Mouse (Mus musculus) gastrocnemius, postnatal 14 days (tissue): ENCODE data around the gene 1700123O20Rik. TPM values are rescaled to one million over a fixed set of nuclear protein-coding genes. Genes with fewer than 3 reads are reported as not detected.

Experiments
- DNase-seq: peaks from one replicate; pipeline ENCODE4 v3.0.0; 2021; ENCODE audit warnings: mixed read lengths
- intact Hi-C: fragments of 180-260 bp; cut with DNase I; formaldehyde crosslinking; loops from one replicate; pipeline ENCODE4 v1.15.1; 2025; ENCODE audit warnings: low total_unique reads
- total RNA-seq, 2 experiments: library from RNA; stranded (reverse); gene quantifications; 2 replicates each; pipeline ENCODE4 v1.2.3; 2021

The 1700123O20Rik gene
- total RNA-seq, 2 experiments from 2014 or later: 10.1 to 11.8 TPM

DNA sequence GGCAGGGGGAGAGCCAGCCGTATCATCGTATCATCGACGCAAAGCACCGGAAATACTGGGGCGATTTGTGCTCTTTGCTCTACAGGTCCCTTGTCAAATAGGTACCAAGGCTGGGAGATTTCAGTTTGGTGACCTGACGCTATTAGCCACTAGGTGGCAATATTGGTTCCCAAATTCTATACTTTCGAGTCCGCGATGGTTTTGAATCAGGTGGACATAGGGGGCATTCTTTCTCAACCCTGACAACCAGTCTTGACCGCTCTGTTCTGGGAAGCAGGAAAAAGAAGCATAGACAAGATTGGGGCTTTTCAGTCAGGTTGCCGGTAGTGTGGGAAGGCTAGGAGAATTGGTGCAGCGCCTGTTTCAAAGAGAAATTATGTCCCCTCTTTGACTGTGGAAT is 28.1 kb downstream of the 1700123O20Rik start:
- intact Hi-C loops: loop anchor here (2.0 to 5.0 kb wide), 2 partner anchors 73 to 113 kb away; no protein-coding TSS in a partner anchor
- DNase-seq: no peak

DNA sequence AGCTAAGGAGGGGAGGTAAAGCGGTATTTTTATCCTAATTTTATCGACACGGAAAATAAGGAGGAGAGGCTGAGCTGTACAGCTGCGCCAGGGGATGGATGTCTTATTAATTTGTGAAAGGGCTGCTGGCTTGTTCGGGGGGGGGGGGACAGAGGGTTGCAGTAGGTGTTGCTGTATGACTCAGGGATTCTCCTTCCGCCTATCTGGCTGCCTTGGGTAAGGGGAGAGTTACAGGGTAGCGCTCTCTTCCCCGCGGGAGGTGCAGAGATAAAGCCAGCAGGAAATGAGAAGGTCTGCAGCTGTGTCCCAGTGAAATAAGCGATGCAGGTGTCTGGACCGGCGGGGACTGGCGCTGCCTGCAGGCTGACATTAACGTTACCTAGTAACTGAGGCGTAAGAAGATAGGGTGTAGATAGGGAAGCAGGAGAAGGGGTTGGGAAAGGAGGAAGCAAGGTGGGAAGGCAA is 28.6 kb downstream of the 1700123O20Rik start:
- intact Hi-C loops: loop anchor here (2.0 to 5.0 kb wide), 2 partner anchors 72 to 113 kb away; no protein-coding TSS in a partner anchor
- no peak for DNase-seq

DNA sequence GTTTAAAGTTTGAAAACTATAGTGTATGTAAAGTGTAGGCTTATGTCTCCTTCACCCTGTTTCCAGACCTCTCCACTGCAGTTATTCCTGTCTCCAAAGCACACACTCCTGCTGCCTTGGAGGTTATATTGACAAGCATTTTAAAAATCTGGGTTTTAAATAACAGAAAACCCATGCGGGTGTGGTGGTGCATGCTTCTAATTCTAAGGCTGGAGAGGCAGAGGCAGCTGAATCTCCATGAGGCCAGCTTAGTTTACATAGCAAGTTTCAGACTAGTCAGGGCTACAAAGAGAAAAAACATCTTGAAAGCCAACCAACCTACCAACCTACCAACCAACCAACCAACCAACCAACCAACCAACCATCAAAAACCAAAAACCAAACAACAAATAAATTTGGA is 29.4 kb downstream of the 1700123O20Rik start:
- intact Hi-C loops: loop anchor here (2.0 kb wide), 1 partner anchor 71 kb away; no protein-coding TSS in a partner anchor
- DNase-seq: no peak

GRCm38 (mm10) chr14:54720041-54720440 is 34.0 kb downstream of the 1700123O20Rik start:
- no peak for DNase-seq
- intact Hi-C loops: no loop called here

- peak; percentile 45 for DNase-seq
- intact Hi-C loops: no loop called here
Measured at GRCm38 (mm10) chr14:54720654-54721350, 34.8 kb downstream of the 1700123O20Rik start.

GRCm38 (mm10) chr14:54721711-54722110 is 35.7 kb downstream of the 1700123O20Rik start:
- intact Hi-C loops: no loop called here
- no peak for DNase-seq

- no peak for DNase-seq
- intact Hi-C loops: no loop called here
Measured at GRCm38 (mm10) chr14:54724049-54724448, 38.0 kb downstream of the 1700123O20Rik start.

- DNase-seq: no peak
- intact Hi-C loops: no loop called here
Measured at GRCm38 (mm10) chr14:54727565-54727964, 41.5 kb downstream of the 1700123O20Rik start.

DNA sequence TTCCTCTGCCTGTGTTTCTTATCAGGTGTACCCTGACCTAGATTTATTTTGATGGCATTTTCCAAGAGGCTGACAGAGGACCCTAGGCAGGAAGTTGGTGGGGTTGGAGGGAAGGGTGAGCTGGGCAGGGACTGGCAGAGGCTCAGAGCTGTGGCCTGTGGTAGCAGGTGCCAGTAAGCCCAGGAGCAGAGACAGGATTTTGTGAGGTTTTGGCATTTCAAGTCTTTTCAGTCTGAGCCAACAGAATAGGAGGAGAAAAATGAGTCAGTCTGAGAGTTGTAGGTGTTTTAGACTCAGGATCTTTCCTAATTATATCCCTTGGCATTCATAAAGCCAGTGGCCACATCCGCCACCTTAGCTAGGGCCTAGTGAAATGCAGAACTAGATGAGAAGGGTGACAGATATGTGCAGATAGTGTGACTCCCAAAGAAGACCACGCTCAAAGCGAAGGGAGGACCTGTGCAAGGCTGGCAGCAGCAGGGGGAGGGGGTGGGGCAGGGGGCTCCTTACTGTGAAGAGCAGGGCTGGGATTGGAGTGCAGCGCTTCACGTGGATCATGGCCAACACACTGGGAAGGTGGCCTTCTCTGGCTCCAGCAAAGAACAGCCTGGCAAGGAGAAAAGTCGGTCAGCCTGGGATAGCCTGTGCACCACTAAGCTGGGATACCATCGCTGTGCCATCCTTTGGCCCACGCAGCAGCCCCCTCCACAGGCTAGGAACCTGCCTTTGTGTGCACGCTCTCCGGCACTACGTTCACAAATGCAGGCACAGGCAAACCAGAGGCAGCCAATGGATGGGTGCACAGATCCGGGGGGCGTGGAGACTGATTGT is 43.0 kb downstream of the 1700123O20Rik start:
- no peak for DNase-seq
- intact Hi-C loops: no loop called here

DNA sequence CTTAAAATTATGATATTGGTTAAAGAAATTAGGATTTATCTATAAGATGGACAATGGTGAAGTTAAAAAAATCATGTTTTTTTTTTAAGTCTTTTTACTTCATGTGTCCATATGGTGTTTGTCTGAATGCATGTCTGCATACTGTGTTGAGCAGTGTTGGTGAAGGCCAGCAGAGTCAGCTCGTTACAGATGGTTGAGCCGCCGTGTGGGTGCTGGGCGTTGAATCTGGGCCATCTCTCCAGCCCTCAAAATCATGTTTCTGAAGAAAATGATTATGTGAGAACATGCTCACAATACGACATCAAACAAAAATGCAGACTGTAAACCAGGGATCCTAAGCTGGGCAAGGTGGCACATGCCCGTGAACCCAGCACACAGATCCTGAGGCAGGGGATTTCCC is 44.3 kb downstream of the 1700123O20Rik start:
- no peak for DNase-seq
- intact Hi-C loops: no loop called here

GRCm38 (mm10) chr14:54732206-54732605 is 46.2 kb downstream of the 1700123O20Rik start:
- intact Hi-C loops: no loop called here

DNA sequence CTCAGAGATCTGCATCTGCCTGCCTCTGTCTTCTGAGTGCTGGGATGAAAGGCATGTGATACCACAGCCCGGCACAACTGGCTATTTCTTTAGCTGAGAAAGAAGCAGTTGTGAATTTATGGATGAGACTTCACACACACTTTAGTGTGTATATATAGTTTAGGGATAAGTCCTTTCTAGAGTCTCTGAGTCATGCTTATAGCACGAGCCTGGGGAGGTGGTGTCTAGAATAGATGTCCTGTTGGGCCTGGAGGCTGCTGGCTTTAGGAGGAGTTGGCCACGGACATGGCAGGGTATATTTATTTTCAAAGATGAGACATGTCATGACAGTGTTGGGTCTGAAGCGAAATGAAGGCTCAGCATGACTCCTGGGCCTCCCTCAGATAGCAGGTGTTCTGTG is 48.0 kb downstream of the 1700123O20Rik start:
- intact Hi-C loops: no loop called here

More at GRCm38 (mm10) chr14:54732206-54732605, 46.2 kb downstream of the 1700123O20Rik start:
- no peak for DNase-seq

GRCm38 (mm10) chr14:54735221-54735620 is 49.2 kb downstream of the 1700123O20Rik start:
- DNase-seq: no peak
- intact Hi-C loops: no loop called here

More for the DNA sequence above, 48.0 kb downstream of the 1700123O20Rik start:
- no peak for DNase-seq

DNA sequence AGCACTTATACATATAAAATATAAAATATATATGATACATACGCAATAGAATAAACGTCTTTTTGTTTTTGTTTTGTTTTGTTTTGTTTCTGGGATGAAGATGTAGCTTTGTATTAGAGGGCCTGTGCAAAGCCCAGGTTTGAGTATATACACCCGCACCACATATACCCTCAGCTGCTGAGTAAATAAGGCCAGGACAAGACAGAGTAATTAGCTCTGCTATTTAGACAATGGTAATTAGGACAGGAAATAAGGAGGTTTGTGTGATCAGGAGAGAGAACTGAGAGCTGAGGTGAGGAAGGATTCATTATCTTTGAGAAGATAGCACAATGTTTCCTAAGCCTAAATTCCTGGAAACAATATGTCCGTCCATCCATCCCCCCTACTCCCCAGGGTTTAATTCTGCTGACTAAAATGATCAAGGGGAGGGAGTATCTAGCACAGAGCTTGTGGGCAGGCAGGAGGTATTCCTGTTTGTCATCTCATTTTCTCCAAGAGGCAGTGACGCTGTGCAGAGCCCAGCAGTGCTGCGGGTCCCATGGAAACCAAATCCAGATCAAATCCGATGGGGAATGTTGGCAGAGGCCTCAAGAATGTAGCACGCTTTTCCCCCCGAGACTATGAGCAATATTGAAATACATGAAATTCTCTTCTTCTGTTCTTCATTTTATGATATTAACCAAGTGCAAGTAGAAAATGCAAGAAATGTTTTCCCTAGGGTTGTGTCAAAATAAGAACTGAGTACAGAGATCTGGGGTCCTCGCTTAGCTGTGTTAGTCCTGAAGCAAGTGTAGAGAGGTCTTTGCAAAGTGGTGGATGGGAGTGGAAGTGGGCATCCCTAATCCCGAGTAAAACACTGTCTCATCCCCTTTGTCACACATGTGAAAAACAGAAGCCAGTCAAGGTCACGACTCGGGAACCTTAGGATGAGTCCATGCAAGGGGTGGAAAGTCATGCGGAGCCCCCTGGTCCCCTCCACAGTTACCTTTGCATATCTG is 50.8 kb downstream of the 1700123O20Rik start:
- no peak for DNase-seq
- intact Hi-C loops: no loop called here

- no peak for DNase-seq
- intact Hi-C loops: no loop called here
Measured at GRCm38 (mm10) chr14:54737634-54738033, 51.6 kb downstream of the 1700123O20Rik start.
